Mouse (Mus musculus) adrenal gland, postnatal 10 days (tissue): ENCODE data around the gene Rln3. TPM values are rescaled to one million over a fixed set of nuclear protein-coding genes. Genes with fewer than 3 reads are reported as not detected.
"Not testable (repeated sequence)": the region's sequence is repeated elsewhere in the genome, so short reads cannot be mapped to it uniquely, and the experiment has no call there.

Experiments used
- DNase-seq: peaks from one replicate; pipeline ENCODE4 v3.0.0; 2021; ENCODE audit warnings: mixed read lengths
- total RNA-seq, 2 experiments: library from RNA; stranded (reverse); gene quantifications; 2 replicates each; pipeline ENCODE4 v1.2.3; 2021

Gene Rln3
- total RNA-seq, 2 experiments from 2014 or later, result 0.51 TPM; not detected in 1

DNA sequence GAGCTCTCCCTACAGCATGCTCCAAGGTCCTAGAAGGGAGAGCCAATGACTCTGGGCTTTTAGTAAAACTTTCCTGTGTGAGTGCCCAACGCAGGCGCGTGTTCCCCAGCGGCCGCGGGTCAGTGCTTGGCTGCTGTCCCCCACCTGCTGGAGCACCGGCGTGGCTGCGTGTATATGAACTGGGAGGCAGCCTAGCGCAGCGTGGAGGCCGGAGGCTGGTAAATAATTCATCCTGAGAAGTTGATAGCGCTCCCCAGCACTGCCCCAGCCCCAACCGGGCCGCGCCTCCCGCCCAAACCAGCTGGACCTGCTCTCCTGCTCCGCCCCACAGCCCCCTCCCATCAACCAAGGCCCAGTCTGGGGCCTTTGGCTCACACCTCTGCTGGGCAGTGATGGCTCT lies 23.7 kb downstream of the Rln3 start, which contains the start of gene Palm3:
Gene Palm3, plus strand, starts transcription at position 376 of the 400 bp plus-strand sequence.
- peak; percentile 32 for DNase-seq

DNA sequence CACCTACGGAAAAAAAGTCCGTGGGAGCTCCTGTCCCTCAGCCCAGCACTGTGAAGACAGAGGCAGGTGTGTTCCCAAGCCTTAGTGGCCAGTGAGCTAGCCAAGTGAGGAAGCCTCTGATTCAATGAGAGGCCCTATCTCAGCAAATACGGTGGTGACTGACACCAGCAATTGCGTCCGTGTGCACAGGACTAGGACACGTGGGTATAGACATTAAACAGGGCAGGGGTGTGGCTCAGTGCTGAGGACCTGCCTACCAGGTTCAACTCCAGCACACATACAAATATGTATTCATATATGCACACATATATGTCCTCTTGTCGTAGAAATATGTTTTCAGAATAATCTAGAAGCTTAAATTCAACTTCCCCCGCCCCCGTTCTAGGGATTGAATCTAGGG lies 25.1 kb downstream of the Rln3 start:
- no peak for DNase-seq

DNA sequence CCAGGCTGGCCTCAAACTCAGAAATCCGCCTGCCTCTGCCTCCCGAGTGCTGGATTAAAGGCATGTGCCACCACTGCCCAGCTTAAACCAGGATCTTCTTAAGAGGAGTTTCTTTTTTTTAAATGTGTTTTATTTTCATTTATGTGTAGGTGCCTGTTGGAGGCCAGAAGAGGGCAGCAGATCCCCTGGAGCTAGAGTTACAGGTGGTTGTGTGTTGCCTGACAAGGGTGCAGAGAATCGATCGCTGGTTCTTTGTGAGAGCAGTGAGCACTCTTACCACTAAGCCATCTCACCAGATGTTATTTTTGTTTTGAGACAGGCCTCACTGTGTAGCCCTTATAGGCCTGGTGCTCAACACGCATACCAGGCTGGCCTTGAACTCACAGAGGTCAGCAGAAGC lies 29.0 kb downstream of the Rln3 start:
- DNase-seq, result no peak

DNA sequence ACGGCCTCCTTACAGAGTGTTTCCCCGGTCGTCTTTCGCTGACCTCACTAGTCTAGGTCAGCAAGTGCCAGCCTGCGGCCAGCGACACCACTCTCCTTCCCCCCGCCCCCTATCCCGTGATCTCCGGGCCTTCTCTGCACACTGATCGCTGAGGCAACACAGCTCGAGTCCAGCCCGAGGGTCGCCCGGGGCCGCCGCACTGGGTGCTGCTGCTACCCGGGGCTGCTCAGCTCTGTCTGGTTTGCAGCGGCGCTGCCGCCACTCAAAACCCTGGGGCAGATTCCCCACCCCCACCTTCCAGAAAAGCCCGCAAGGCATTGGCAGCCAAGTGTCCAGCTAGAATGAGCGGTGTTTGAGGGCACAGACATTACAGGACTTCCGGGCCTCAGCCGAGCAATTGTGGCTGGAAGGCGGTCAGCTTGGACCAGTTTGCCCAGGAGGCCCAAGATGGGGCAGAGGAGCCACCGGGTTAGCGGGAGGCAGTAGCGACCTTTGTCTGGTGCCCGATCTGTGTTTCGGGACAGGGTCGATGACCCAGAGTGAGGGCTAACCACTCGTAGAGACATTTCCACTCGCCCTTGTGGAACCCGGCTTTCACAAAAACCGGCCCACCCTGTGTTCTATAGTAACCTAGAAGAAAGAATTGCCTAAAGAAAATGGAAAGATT lies 32.2 kb downstream of the Rln3 start:
- peak; percentile 26 for DNase-seq

DNA sequence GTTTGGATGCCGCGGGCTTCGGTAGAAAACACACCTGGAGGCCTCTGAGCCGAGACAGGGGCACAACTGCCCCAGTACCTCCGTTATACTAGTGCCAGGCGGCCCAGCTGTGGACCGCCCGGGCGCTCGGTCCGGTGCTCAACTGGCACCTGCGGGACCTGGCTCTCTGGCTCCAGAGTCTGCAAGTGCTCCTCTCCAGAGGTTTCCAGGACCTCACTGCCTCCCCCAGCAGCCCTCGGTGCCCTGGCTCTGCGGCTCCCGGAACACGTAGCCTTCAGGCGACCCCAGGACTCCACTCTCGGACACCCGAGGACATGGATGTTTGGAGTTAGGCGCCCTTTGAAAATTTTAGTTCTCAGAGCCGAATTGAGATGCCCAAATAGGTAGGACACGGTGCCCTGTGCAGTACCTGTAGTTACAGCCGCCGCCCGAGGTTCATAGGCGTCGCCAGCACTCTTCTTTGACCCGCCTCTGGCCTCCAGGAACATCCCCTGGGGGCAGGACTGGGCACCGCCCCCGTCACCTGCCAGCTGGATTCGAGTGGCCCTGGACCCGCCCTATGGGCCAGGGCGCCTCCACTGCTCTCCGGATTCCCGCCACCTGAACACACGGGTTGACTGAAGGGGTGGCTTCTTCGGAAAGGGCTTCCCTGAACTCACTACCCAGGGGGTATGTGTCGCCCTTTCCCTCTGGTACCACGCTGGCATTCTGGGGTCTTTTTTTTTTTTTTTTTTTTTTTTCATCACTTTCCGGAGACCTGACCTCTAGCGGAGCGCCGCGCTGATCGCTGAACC lies 32.9 kb downstream of the Rln3 start, which contains the start of gene 2210011C24Rik:
Gene 2210011C24Rik, minus strand, starts transcription at position 467 of the 794 bp plus-strand sequence.
- DNase-seq, result peak; percentile 38

DNA sequence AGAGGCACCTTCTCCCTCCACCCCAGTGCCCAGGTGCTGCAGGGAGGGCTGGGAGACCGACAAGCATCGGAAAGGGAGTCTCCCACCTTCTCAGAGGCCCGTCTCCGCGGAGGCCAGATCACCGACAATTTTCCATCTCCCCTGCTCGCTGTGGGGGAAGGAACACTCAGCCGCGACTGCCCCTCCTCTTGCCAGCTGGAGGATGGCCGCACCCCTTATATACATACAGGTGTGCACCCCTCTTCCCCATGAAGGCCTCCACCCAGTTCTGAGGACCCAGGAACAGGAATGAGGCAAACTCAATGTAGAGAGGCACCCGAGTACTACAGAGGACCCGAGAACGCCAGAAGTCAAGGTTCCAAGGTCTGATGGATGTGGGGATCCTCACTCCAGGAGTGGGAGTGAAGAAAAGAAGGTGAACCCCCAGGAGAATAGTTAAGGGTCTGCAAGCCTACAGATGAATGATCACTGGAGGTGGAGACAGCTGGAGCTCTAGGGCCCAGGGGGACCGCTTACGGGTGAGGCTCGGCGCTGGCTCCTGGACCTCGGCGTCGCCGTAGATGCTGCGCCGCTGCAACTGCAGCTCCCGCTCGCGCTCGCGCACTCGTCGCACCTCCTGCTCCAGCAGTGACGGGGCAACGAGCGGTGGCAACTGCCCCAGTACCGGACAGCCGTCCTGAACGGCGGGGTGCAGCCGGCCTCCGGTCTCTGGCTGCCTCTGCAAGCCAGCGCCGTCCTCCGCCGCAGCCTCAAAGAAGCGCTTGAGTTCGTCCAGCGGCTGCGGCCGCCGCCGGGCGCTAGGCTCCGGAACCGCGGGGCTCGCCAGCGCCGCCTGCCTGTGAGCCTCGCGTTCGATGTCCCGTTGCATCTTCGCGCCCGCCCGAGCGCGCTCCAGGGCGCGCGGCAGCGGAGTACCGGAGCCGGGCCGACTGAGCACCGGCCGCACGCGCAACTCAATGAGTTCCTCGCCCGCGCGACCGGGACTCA lies 33.9 kb downstream of the Rln3 start:
- peak; percentile 90 for DNase-seq

DNA sequence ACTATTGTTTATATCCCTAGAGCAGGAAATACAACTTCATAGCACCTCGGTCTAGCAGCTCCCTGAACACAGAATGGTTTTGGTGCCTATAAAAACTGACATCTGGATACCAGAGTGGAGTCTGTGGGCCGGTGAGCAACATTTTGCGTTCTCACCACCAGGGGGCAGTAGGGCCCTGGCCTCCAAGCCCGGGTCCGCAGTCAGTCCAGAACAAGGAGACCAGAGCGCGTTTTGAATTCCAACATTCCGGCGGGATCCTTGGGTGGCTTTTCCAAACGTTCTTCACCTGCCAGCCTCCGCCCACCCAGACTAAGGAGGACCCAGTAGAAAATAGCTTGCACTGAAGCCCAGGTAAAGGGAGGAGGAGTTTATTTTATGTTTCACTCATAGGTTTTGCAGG lies 34.9 kb downstream of the Rln3 start:
- DNase-seq, result peak; percentile 94

DNA sequence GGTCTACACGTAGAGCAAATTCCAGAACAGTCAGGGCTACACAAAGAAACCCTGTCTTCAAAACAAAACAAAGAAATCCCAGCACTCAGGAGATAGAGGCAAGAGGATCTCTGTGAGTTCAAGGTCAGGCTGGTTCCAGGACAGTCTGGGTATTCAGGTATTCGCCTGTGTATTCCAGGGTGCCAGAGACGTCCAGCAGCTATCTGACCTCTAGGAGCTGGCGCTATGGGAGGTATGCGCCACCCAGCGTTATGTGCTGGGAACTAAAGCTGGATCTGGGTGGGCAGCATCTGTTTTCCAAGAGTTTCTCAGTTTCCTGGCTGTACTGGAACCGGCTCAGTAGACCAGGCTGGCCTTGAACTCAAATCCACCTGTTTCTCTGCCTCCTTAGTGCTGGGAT lies 36.4 kb downstream of the Rln3 start:
- peak; percentile 28 for DNase-seq

DNA sequence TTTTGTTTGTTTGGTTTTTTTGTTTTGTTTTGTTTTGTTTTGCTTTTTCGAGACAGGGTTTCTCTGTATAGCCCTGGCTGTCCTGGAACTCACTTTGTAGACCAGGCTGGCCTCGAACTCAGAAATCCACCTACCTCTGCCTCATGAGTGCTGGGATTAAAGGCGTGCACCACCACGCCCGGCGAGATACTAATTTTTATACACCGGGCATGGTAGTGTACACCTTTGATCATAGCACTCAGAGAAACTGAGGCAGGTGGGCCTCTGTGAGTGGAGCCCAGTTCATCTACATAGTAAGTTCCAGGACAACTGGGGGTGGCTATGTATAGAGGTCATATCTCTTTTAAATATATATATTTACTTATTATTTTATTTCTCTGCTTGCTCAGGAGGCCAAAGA lies 39.3 kb downstream of the Rln3 start:
- DNase-seq, result not testable (repeated sequence)

DNA sequence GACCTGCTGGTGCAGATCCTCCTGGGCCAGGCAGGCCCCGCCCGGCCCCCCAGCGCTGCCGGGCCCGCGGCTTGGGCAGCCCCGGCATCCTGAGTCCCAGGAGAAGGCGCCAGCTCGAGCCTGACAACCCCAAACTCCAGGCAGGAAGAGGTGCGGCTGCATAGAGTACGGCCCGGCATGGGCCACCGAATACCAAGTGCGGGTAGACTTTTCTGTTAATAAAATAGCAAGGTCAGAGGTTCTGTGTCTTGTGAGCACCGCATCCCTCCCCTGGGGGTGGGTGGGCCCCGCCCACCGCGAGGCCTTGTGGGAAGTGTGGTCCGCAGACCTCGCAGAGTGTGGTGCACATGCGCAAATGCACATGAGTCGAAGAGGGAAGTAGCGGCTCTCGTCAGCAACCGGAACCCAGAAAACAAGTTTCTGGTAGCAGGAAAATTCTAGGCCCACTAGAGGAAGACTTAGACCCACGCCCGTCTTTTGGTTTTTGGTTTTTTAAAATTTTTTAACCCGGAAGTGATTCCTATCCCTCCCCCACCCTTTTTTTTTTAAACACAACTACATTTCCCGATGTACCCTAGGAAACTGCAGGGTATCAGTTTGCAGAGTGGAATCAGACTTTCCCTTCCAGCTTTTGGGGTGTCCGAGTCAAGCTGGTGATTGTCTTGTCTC lies 40.1 kb downstream of the Rln3 start:
- DNase-seq, result peak; percentile 96

DNA sequence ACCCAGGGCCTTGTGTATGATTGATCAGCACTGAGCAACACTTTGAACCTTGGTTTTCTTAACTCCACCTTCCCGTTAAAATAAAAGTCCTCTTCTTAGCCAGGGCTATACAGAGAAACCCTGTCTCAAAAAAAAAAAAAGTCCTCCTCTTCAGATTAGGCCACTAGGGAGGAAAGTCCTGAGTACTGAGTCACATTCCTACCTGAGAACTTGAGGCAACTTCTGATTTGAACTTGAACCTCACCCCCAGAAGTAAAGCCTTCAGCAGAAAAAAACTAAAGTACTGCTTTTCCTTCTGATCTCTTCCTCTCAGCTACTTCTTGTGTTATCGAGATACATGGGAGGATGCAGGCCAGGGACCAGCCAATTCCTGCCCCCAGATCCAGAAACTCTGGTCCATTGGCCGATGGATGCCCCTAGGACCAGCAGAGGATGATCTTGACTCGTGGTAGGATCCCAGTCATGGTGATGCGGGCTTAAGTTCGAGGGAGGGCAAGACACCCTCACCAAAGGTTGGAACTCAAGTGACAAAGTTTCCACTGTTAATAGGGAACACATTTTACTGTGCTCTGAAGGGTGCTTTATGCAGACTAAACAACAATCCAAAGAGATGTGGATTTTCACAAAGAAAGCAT lies 41.1 kb downstream of the Rln3 start:
- DNase-seq, result no peak

DNA sequence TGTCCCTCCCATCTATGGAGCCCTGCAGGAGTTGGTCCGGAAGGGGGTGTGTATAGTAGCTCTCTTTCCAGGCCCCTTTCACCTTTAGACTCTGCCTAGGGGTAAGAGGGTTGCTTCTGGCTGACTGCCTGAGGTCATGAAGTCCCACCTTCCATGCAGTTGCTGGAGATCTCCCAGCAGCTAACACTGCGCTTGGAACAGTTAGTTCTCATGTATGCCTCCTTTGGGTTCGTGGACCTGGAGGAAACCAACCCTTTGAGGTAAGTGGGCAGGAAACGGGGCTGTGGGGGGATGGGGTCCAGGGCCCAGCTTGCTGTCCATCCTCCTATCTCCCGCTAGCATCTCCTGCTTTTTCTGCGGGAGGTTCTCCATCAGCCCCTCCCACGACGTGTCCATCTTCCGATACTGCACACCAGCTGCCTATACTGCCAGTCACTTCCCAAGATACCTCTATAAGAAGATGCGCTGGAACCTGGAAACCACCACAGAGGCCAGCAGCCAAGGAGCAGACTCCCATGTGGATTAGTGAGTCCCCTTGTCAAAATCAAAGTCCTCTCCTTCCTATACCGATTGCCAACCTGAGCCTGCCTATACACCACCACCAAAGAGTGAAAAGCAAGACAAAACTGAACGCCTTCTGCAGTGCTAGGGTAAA lies 41.7 kb downstream of the Rln3 start:
- no peak for DNase-seq

DNA sequence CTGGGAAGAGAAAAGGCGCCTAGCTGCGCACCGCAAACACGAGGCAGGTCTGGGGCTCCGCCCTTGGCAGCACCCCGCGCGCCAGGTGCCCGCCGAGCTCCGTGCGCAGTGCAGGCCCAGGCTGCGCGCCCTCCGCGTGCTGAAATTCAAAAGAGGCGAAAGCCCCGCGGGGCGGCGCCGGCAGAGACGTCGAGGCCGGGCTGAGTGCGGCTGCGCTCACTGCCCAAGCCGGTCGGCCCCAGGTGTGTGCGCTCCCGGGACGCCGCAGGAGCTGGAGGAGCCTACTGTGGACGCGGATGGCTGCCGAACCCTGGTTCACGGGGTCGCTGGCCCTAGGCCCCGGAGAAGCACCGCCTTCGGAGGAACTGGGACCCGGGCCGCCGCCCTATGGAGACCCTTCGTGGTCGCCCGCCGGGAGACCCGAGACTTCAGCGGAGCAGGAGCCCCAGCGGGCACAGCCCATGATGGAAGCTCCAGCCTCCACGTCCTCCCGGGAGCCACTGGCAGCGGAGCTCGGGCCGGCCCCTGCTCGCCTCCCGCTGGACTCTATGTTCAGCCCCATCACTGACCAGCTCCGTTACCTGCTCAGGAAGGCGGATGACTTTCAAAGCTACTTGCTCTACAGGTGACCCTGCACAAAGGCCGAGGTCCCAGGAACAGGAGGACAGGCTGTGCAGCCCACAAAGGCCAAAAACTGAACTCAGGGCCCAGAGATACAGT lies 43.4 kb downstream of the Rln3 start, which contains the start of gene 1700067K01Rik:
Gene 1700067K01Rik, plus strand, starts transcription at position 222 of the 720 bp plus-strand sequence.
- DNase-seq, result no peak

DNA sequence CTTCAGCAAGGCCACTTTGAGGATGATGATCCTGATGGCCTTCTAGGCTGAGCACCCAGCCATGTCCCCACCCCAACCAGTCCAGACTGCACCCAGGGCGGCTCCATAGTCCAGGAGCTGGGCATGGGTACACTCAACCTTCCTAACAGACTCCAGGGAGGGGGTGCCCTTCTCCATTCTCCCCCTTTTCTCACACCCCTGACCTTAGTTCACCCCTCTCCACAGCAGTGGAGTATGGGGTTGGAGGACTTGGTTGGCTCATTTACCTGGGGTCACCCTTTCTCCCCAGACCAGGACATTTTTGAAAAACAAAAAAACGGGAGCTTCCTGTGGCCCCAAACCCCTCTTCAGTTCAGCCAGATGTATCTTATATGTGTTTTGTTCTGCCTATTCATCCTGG lies 45.0 kb downstream of the Rln3 start:
- DNase-seq, result no peak

DNA sequence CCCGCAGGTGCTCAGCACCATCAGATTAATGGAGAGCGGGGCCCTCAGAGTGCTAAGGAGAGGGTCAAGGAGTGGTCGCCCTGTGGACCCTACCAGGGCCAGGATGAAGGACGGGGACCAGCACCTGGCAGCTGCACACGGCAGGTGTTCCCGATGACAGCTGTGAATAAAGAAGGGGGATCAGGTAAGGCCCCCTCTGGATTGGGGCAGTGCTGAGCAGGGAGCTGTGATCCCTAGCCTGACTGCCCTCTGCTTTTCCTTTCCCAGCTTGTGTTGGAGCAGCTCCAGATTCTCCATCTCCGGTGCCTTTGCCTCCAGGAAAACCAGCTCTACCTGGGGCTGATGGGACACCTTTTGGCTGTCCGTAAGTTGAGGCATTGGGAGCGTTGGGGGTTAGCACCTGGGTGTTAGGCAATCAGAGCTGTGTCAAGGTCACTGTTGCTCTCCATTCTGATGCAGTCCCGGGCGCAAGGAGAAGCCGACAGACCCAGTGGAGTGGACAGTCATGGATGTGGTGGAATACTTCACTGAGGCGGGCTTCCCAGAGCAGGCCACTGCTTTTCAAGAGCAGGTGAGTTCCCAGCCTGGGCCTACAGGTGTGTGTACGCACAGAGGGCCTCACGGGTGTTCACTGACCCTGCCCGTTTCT lies 45.6 kb downstream of the Rln3 start:
- peak; percentile 27 for DNase-seq

DNA sequence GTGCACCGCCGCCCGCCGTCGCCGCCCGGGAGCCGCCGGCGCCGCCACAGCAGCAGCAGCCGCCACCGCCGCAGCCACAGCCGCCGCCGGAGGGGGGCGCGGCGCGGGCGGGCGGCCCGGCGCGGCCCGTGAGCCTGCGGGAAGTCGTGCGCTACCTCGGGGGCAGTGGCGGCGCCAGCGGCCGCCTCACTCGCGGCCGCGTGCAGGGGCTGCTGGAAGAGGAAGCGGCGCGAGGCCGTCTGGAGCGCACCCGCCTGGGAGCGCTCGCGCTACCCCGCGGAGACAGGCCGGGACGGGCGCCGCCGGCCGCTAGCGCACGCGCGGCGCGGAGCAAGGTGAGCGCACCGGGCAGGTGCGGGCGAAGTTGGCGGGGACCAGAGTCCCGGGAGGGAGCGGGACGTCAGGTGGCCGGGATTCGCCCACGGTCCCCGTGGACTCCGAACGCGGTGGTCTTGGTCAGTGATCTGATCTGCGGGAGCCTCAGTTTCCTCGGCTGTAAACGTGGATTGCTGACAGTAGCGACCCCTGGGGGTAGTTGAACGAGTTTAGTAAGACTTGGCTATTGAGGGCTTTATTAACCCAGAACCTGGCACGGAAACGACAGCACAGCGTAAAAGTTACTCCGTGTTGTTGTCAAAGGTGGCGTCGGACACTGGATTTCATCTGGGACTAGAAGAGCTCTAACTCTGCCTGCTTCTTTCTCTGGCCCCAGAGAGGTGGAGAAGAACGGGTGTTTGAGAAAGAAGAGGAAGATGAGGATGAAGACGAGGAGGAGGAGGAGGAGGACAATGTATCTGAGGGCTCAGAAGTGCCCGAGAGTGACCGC lies 46.4 kb downstream of the Rln3 start:
- DNase-seq, result peak; percentile 68

DNA sequence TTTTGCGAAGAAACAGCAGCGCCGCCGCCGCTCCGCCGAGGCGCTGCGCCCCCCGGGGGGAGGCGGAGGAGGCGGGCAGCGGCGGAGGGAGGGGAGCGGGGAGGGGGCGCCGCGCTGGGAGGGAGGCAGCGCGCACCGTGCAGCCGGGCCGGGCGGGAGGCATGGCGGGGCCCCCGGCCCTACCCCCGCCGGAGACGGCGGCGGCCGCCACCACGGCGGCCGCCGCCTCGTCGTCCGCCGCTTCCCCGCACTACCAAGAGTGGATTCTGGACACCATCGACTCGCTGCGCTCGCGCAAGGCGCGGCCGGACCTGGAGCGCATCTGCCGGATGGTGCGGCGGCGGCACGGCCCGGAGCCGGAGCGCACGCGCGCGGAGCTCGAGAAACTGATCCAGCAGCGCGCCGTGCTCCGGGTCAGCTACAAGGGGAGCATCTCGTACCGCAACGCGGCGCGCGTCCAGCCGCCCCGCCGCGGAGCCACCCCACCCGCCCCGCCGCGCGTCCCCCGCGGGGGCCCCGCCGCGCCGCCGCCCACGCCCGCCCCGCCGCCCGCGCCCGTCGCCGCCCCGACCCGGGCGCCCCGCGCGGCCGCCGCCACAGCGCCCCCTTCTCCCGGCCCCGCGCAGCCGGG lies 47.2 kb downstream of the Rln3 start, which contains the start of gene Samd1:
Gene Samd1, plus strand, starts transcription at position 162 of the 631 bp plus-strand sequence.
- peak; percentile 68 for DNase-seq
